Mouse (Mus musculus): ENCODE measurements at regions not wholly inside any gene's neighbourhood (a gene's known extent, or its start where the extent isn't known, plus 50 kb on each side); places are given as distances from the start of the nearest gene placed in this dataset.

GRCm38 (mm10) chr9:41328480-41328879, 167.0 kb upstream of the Ubash3b start:
- no peaks in the 10 kb centered on the region for H3K27me3 ChIP-seq (replicated peaks)
- ATAC-seq (ENCODE audit: insufficient number of reproducible peaks, low FRiP score), result no peak
- peak overlapping the region; percentile 37; the same call in 1 of the 2 replicates for H3K27ac ChIP-seq (ENCODE audit: poor library complexity, severe bottlenecking)
- H3K9me3 ChIP-seq (replicated peaks), result 0 out of 2 replicates have a peak, but pooled peaks cover 4% of the 10 kb centered on the region
- H3K9ac ChIP-seq, result peak overlapping the region; percentile 49
- H3K4me2 ChIP-seq, result peak overlapping the region; percentile 49
- peaks cover 19% of the 10 kb centered on the region for H3K4me1 ChIP-seq (replicated peaks)
- no peaks in the 10 kb centered on the region for H3K36me3 ChIP-seq
- H3K4me3 ChIP-seq, result no peak overlapping the region
- WGBS, result 41% methylated on average over 5 of the region's 5 CpGs

- H3K4me2 ChIP-seq, result no peak overlapping the region; the same call in 1 of the 2 replicates
- WGBS, result 17% methylated on average over 1 of the region's 1 CpGs
- H3K36me3 ChIP-seq, result no peaks in the 10 kb centered on the region
- H3K4me1 ChIP-seq (replicated peaks), result peaks cover 19% of the 10 kb centered on the region
- no peak overlapping the region for H3K4me3 ChIP-seq
- H3K9ac ChIP-seq, result no peak overlapping the region; the same call in 1 of the 2 replicates
- no peak for ATAC-seq (ENCODE audit: insufficient number of reproducible peaks, low FRiP score)
- H3K27ac ChIP-seq (ENCODE audit: poor library complexity, severe bottlenecking), result no peak overlapping the region; the same call in 1 of the 2 replicates
- H3K9me3 ChIP-seq (replicated peaks), result 0 out of 2 replicates have a peak, but pooled peaks cover 4% of the 10 kb centered on the region
- no peaks in the 10 kb centered on the region for H3K27me3 ChIP-seq (replicated peaks)
These were observed 166.6 kb upstream of the Ubash3b start for GRCm38 (mm10) chr9:41328056-41328455.

GRCm38 (mm10) chr9:41327561-41327960, 166.1 kb upstream of the Ubash3b start:
- Histone ChIP-seq H3K4me1 (replicated peaks) (peaks cover 19% of the 10 kb centered on the region), H3K4me3 (no peak overlapping the region), H3K27me3 (replicated peaks) (no peaks in the 10 kb centered on the region), H3K4me2 (no peak overlapping the region; the same call in 1 of the 2 replicates), H3K36me3 (no peaks in the 10 kb centered on the region), H3K27ac (ENCODE audit: poor library complexity, severe bottlenecking) (0 out of 2 replicates have a peak overlapping the region, but pooled peaks have one; percentile 45), H3K9me3 (replicated peaks) (0 out of 2 replicates have a peak, but pooled peaks cover 4% of the 10 kb centered on the region), H3K9ac (no peak overlapping the region)
- WGBS, result 78% methylated on average over 1 of the region's 1 CpGs
- ATAC-seq (ENCODE audit: insufficient number of reproducible peaks, low FRiP score), result no peak

- Histone ChIP-seq H3K4me3 (no peak overlapping the region), H3K9me3 (replicated peaks) (0 out of 2 replicates have a peak, but pooled peaks cover 4% of the 10 kb centered on the region), H3K27me3 (replicated peaks) (no peaks in the 10 kb centered on the region), H3K27ac (ENCODE audit: poor library complexity, severe bottlenecking) (peak overlapping the region; percentile 61), H3K36me3 (no peaks in the 10 kb centered on the region), H3K4me1 (replicated peaks) (peaks cover 19% of the 10 kb centered on the region), H3K4me2 (0 out of 2 replicates have a peak overlapping the region, but pooled peaks have one; percentile 19), H3K9ac (no peak overlapping the region)
- peak; percentile 73; the same call in 1 of the 2 replicates for ATAC-seq (ENCODE audit: insufficient number of reproducible peaks, low FRiP score)
- 30% methylated on average over 10 of the region's 10 CpGs for WGBS
These were observed 165.5 kb upstream of the Ubash3b start for GRCm38 (mm10) chr9:41326772-41327560.

- Histone ChIP-seq H3K4me3 (no peak overlapping the region), H3K36me3 (no peaks in the 10 kb centered on the region), H3K27ac (ENCODE audit: poor library complexity, severe bottlenecking) (no peak overlapping the region), H3K4me1 (replicated peaks) (peaks cover 13% of the 10 kb centered on the region), H3K9me3 (replicated peaks) (peaks cover 4% of the 10 kb centered on the region; the same call in 1 of the 2 replicates), H3K9ac (no peak overlapping the region), H3K4me2 (no peak overlapping the region), H3K27me3 (replicated peaks) (no peaks in the 10 kb centered on the region)
- 27% methylated on average over 7 of the region's 7 CpGs for WGBS
- peak; percentile 64 for ATAC-seq (ENCODE audit: insufficient number of reproducible peaks, low FRiP score)
These were observed 160.0 kb upstream of the Ubash3b start for GRCm38 (mm10) chr9:41321521-41321920.

GRCm38 (mm10) chr9:41319066-41319465, 157.6 kb upstream of the Ubash3b start:
- Histone ChIP-seq H3K4me1 (replicated peaks) (peaks cover 9% of the 10 kb centered on the region; the same call in 1 of the 2 replicates), H3K27ac (ENCODE audit: poor library complexity, severe bottlenecking) (no peak overlapping the region), H3K27me3 (replicated peaks) (no peaks in the 10 kb centered on the region), H3K9ac (no peak overlapping the region), H3K9me3 (replicated peaks) (peaks cover 10% of the 10 kb centered on the region; the same call in 1 of the 2 replicates), H3K36me3 (no peaks in the 10 kb centered on the region), H3K4me3 (no peak overlapping the region), H3K4me2 (no peak overlapping the region)
- 64% methylated on average over 2 of the region's 2 CpGs for WGBS
- no peak for ATAC-seq (ENCODE audit: insufficient number of reproducible peaks, low FRiP score)

GRCm38 (mm10) chr9:41306229-41306628, 144.7 kb upstream of the Ubash3b start:
- no peak for ATAC-seq (ENCODE audit: insufficient number of reproducible peaks, low FRiP score)
- H3K4me2 ChIP-seq, result no peak overlapping the region
- no peak overlapping the region for H3K4me3 ChIP-seq
- no peaks in the 10 kb centered on the region for H3K27me3 ChIP-seq (replicated peaks)
- H3K9me3 ChIP-seq (replicated peaks), result no peaks in the 10 kb centered on the region
- peaks cover 10% of the 10 kb centered on the region; the same call in 1 of the 2 replicates for H3K4me1 ChIP-seq (replicated peaks)
- H3K36me3 ChIP-seq, result no peaks in the 10 kb centered on the region
- no peak overlapping the region for H3K27ac ChIP-seq (ENCODE audit: poor library complexity, severe bottlenecking)
- no peak overlapping the region for H3K9ac ChIP-seq

- 73% methylated on average over 3 of the region's 3 CpGs for WGBS
- Histone ChIP-seq H3K27ac (ENCODE audit: poor library complexity, severe bottlenecking) (no peak overlapping the region), H3K4me1 (replicated peaks) (peaks cover 10% of the 10 kb centered on the region; the same call in 1 of the 2 replicates), H3K9me3 (replicated peaks) (no peaks in the 10 kb centered on the region), H3K36me3 (no peaks in the 10 kb centered on the region), H3K4me3 (no peak overlapping the region), H3K27me3 (replicated peaks) (no peaks in the 10 kb centered on the region), H3K9ac (no peak overlapping the region), H3K4me2 (no peak overlapping the region)
- no peak for ATAC-seq (ENCODE audit: insufficient number of reproducible peaks, low FRiP score)
These were observed 142.0 kb upstream of the Ubash3b start for GRCm38 (mm10) chr9:41303494-41303828.

GRCm38 (mm10) chr9:41302809-41303493, 141.5 kb upstream of the Ubash3b start:
- H3K4me3 ChIP-seq, result no peak overlapping the region
- H3K9ac ChIP-seq, result no peak overlapping the region
- peaks cover 10% of the 10 kb centered on the region; the same call in 1 of the 2 replicates for H3K4me1 ChIP-seq (replicated peaks)
- ATAC-seq (ENCODE audit: insufficient number of reproducible peaks, low FRiP score), result no peak
- WGBS, result 68% methylated on average over 8 of the region's 8 CpGs
- H3K9me3 ChIP-seq (replicated peaks), result no peaks in the 10 kb centered on the region
- H3K36me3 ChIP-seq, result no peaks in the 10 kb centered on the region
- H3K4me2 ChIP-seq, result no peak overlapping the region
- H3K27ac ChIP-seq (ENCODE audit: poor library complexity, severe bottlenecking), result no peak overlapping the region
- no peaks in the 10 kb centered on the region for H3K27me3 ChIP-seq (replicated peaks)

- no peak for ATAC-seq (ENCODE audit: insufficient number of reproducible peaks, low FRiP score)
- no peak overlapping the region for H3K4me2 ChIP-seq
- peaks cover 8% of the 10 kb centered on the region; the same call in 1 of the 2 replicates for H3K9me3 ChIP-seq (replicated peaks)
- H3K4me1 ChIP-seq (replicated peaks), result peaks cover 9% of the 10 kb centered on the region; the same call in 1 of the 2 replicates
- H3K9ac ChIP-seq, result no peak overlapping the region
- H3K36me3 ChIP-seq, result no peaks in the 10 kb centered on the region
- H3K27me3 ChIP-seq (replicated peaks), result no peaks in the 10 kb centered on the region
- 84% methylated on average over 4 of the region's 4 CpGs for WGBS
- H3K27ac ChIP-seq (ENCODE audit: poor library complexity, severe bottlenecking), result no peak overlapping the region
- no peak overlapping the region for H3K4me3 ChIP-seq
These were observed 124.6 kb upstream of the Ubash3b start for GRCm38 (mm10) chr9:41286145-41286468.
